Mouse (Mus musculus) hindbrain, embryonic 11.5 days (tissue): ENCODE measurements around the gene Tmem115. TPM values are rescaled to one million over a fixed set of nuclear protein-coding genes. Genes with fewer than 3 reads are reported as not detected.

Source experiments
- ATAC-seq: fragments of 200-750 bp; cut with Nextera tagmentation; 2 replicates; pipeline ENCODE4 v1.8.0; 2017; ENCODE audit warnings: mild to moderate bottlenecking, moderate TSS enrichment, moderate library complexity; ENCODE audit not compliant: low FRiP score
- DNase-seq: peaks from one replicate; pipeline ENCODE4 v3.0.0-alpha.2; 2015; ENCODE audit warnings: low spot score
- H3K27ac ChIP-seq: fragments of 300-500 bp; sonication (generic); 2 replicates; pipeline ENCODE4 v1.5.1; 2014; ENCODE audit warnings: mild to moderate bottlenecking, low read depth, low read length
- H3K27me3 ChIP-seq: fragments of 300-500 bp; sonication (generic); 2 replicates; pipeline ENCODE4 v1.6.1; 2014; ENCODE audit warnings: mild to moderate bottlenecking, low read length, moderate library complexity, mixed read lengths; ENCODE audit not compliant: control insufficient read depth, insufficient read depth
- H3K36me3 ChIP-seq: fragments of 300-500 bp; sonication (generic); 2 replicates; pipeline ENCODE4 v1.6.1; 2014; ENCODE audit warnings: mild to moderate bottlenecking, low read length, moderate library complexity, mixed read lengths; ENCODE audit not compliant: control insufficient read depth, insufficient read depth
- H3K4me1 ChIP-seq: fragments of 300-500 bp; sonication (generic); replicated peaks from 2 replicates; pipeline ENCODE4 v1.6.1; 2014; ENCODE audit warnings: low read length, mixed read lengths; ENCODE audit not compliant: control insufficient read depth, insufficient read depth
- H3K4me2 ChIP-seq: fragments of 300-500 bp; sonication (generic); replicated peaks from 2 replicates; pipeline ENCODE4 v1.6.1; 2014; ENCODE audit warnings: mild to moderate bottlenecking, low read depth, low read length
- H3K4me3 ChIP-seq: fragments of 300-500 bp; sonication (generic); 2 replicates; pipeline ENCODE4 v1.5.1; 2014; ENCODE audit warnings: low read depth, low read length
- H3K9ac ChIP-seq: fragments of 300-500 bp; sonication (generic); 2 replicates; pipeline ENCODE4 v1.6.1; 2014; ENCODE audit warnings: low read depth, low read length
- H3K9me3 ChIP-seq: fragments of 300-500 bp; sonication (generic); 2 replicates; pipeline ENCODE4 v1.6.1; 2016; ENCODE audit warnings: low read length; ENCODE audit not compliant: control insufficient read depth
- whole genome bisulfite sequencing: fragments of 180-500 bp; shearing (Covaris S2); extraction: QIAGEN DNeasy Blood & Tissue Kit; methylation state at CpG from one replicate; pipeline ENCODE4 v1.1.7; 2014; 5-methylcytosine and 5-hydroxymethylcytosine counted together
- polyA plus RNA-seq: library from polyadenylated mRNA; unstranded; fragments of >200 nt; fragmentation: Nextera tagmentation; extraction: Ambion mirVana; gene quantifications from 2 replicates; pipeline ENCODE4 v1.2.1, GENCODE M21; 2014

The Tmem115 gene
- polyA plus RNA-seq, 1 experiment from 2014 or later: 38.8 TPM

DNA sequence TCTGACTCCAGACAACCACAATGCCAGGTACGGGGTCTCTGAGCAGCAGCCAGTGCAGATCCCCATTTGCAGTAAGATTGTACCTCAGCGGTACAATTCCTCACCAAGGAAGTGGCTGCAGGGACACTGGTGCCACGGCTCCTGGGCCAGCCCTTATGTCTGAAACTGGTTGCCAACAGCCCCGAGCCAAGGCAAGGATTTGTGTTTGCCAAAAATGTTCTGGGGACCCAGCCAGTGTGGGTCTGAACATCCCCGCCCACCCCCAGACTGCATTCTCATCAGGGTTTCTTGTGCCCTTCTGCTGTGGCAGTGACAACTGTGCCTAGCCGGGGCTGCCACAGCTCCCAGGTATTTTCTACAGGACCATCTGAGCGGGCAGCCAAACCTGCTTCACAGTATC lies 4.5 kb downstream of the Tmem115 start:
- no peak overlapping the region for H3K4me2 ChIP-seq
- 94% methylated on average over 7 of the region's 7 CpGs for WGBS
- peaks cover 18% of the 10 kb centered on the region for H3K4me1 ChIP-seq
- peaks cover 9% of the 10 kb centered on the region; the same call in 1 of the 2 replicates for H3K36me3 ChIP-seq
- no peak overlapping the region for H3K27ac ChIP-seq
- H3K4me3 ChIP-seq: no peak overlapping the region
- H3K9ac ChIP-seq: no peak overlapping the region
- no peak for DNase-seq
- no peak for ATAC-seq
- H3K9me3 ChIP-seq: no peaks in the 10 kb centered on the region
- H3K27me3 ChIP-seq: no peaks in the 10 kb centered on the region

DNA sequence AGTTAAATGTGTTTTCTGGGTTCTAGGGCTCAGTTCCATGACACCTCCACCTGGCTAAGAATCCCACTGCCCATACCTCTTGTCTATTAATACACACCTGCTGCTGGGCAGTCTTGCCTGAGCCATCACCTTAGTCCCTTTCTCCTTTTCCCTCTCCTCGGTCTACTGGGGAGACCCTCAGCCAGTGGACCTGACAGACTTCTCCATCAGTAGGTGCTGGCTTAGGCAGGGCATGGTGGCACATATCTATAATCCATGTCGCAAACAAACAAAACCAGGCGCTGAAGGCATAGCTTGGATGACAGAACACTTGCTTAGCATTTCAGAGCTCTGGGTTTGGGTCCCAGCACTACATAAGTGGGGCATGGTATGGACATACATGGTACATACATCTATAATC lies 5.0 kb downstream of the Tmem115 start:
- Histone ChIP-seq H3K9ac (no peak overlapping the region), H3K27ac (no peak overlapping the region), H3K4me1 (peaks cover 18% of the 10 kb centered on the region), H3K36me3 (peaks cover 9% of the 10 kb centered on the region; the same call in 1 of the 2 replicates), H3K4me2 (no peak overlapping the region), H3K4me3 (no peak overlapping the region), H3K9me3 (no peaks in the 10 kb centered on the region), H3K27me3 (no peaks in the 10 kb centered on the region)
- DNase-seq: no peak
- 94% methylated on average over 3 of the region's 3 CpGs for WGBS
- ATAC-seq: no peak

DNA sequence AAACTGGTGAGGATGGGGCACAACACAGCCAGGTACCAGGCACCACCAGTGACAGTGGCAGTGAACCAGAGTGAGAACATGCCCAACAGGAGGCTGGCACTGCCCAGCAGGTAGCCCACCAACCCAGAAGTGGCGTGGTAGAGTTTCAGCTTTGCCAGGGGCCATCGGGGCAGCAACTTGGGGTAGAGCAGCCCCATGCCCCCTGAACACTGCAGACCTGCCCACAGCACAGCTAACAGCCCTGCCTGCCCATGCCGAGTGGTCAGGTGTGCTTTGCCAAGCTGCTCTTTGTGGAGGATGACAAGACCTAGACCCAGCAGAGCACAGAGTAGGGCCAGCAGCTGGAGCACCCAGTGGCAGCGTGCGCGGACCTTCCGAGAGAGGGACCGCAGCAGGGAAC lies 6.2 kb downstream of the Tmem115 start:
- Histone ChIP-seq H3K9ac (no peak overlapping the region), H3K4me2 (no peak overlapping the region), H3K27ac (no peak overlapping the region), H3K4me1 (peaks cover 18% of the 10 kb centered on the region), H3K9me3 (no peaks in the 10 kb centered on the region), H3K27me3 (no peaks in the 10 kb centered on the region), H3K36me3 (peaks cover 11% of the 10 kb centered on the region; the same call in 1 of the 2 replicates), H3K4me3 (no peak overlapping the region)
- DNase-seq (no peak), ATAC-seq (no peak)
- WGBS: 93% methylated on average over 8 of the region's 8 CpGs

DNA sequence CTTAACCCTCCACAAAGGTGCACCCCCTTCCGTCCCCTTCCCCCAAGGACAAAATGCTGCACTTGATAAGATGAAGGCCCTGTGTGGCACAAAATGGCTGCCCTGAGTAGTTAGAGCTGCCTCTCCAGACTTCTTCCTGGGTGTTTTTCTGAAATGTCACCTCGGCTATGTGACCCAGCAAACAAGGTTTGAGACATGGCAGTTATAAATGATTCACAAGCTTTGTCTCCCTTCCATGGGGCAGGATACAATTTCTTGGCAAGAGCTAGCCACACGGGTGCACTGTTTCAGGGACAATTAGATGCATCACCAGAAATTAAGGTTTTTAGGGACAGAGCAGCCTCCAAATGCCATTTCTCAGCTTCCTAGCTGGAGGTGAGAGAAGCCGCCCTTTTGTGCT lies 6.7 kb downstream of the Tmem115 start:
- 73% methylated on average over 4 of the region's 4 CpGs for WGBS
- Histone ChIP-seq H3K4me1 (peaks cover 18% of the 10 kb centered on the region), H3K9me3 (no peaks in the 10 kb centered on the region), H3K27me3 (no peaks in the 10 kb centered on the region), H3K36me3 (peaks cover 11% of the 10 kb centered on the region; the same call in 1 of the 2 replicates), H3K9ac (no peak overlapping the region), H3K4me3 (no peak overlapping the region), H3K27ac (no peak overlapping the region), H3K4me2 (no peak overlapping the region)
- ATAC-seq: no peak
- DNase-seq: no peak

DNA sequence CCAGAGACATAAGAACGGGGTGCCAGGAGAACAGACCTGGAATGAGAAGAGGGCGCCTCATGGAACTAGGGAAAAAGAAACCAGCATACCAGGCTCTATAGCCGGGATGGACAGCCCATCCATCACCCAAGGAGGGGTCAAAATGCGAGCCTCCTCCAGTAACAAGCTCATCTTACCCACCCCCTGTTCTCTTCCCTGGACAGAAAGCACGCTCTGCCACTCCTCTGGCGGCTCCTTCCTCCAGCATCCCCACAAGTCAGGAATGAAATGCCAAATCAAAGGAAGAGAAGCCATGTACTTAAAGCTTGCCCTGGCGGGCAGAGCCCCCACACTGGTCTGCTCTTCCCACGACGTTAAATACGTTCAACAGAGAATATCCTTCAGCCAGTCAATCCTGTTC lies 7.3 kb downstream of the Tmem115 start:
- Histone ChIP-seq H3K36me3 (peaks cover 11% of the 10 kb centered on the region; the same call in 1 of the 2 replicates), H3K4me1 (peaks cover 12% of the 10 kb centered on the region)

DNA sequence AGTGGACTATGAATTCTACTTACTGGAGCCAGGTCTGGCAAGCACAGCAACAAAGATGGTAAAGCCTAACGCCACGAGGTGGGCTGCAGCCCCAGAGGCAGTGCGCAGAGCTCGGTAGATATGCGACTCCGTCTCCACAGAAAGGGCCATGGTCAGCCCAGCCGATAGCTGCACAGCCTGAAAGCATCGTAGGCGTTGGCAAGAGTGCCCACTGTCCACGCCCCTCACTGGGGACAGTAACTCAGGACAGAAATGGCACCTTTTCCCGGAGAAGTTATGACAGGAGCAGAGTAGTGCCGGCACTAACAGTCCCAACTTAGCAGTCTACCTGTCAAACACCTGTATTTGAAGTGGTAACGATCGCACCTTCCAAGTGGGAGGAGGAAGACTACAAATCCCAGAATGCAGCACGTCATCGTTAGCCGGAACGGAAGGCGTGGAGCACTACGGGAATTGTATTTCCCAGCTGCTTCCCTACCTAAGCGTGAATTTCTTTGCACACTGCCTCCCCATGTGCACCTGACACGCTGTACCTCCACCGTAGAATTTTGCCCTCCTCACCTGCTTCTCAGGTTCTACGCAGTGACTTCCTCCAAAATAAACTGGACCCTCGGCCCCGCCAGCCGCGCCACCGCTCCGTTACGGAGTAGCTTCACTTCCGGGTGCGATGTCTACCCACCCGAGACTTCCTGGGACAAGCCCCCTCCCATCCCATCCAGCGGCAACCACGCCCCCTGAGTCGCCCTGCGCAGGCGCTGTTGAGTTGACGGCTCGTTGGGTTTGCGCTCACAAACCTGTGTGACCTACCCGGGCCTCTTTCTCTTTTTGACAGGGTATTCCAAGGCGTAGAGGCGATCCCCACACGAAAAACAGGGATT lies 8.0 kb downstream of the Tmem115 start, which contains the start of the genes Cyb561d2 and Nprl2:
TSS of gene Cyb561d2 (minus strand) at position 720 of the 878 bp plus-strand sequence.
TSS of gene Nprl2 (plus strand) at position 753 of the 878 bp plus-strand sequence.
- Histone ChIP-seq H3K4me3 (peak within 1 kb of the TSS; percentile 60), H3K4me1 (peaks cover 10% of the 10 kb centered on the region), H3K27me3 (no peaks in the 10 kb centered on the region), H3K4me2 (peak within 1 kb of the TSS; percentile 62), H3K36me3 (peaks cover 11% of the 10 kb centered on the region; the same call in 1 of the 2 replicates), H3K27ac (no peak within 1 kb of the TSS), H3K9ac (peak within 1 kb of the TSS; percentile 61), H3K9me3 (no peaks in the 10 kb centered on the region)
- ATAC-seq (peak; percentile 87), DNase-seq (peak; percentile 97)
- 2% methylated on average over 46 of the region's 46 CpGs for WGBS

More for the DNA sequence above, 7.3 kb downstream of the Tmem115 start:
- peak overlapping the region; percentile 61; the same call in 1 of the 2 replicates for H3K9ac ChIP-seq
- H3K27me3 ChIP-seq: no peaks in the 10 kb centered on the region
- WGBS: 30% methylated on average over 10 of the region's 10 CpGs
- H3K9me3 ChIP-seq: no peaks in the 10 kb centered on the region
- peak overlapping the region; percentile 62 for H3K4me2 ChIP-seq
- ATAC-seq: no peak
- no peak for DNase-seq
- no peak overlapping the region for H3K27ac ChIP-seq
- peak overlapping the region; percentile 60 for H3K4me3 ChIP-seq

DNA sequence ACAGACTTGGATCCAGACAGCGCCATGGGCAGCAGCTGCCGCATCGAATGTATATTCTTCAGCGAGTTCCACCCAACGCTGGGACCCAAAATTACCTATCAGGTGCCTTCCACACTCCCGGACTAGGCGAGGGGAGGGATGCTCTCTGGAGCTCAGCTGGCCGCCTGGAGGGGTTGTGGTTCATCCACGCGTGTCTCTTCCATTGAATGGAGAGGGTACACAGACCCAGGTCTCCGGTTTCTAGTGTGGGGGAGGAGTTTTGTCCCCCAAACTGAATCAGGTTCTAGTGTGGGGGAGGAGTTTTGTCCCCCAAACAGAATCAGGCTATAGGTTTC lies 8.6 kb downstream of the Tmem115 start:
- DNase-seq: no peak
- Histone ChIP-seq H3K4me3 (peak overlapping the region; percentile 60), H3K4me1 (peaks cover 12% of the 10 kb centered on the region), H3K4me2 (peak overlapping the region; percentile 62), H3K36me3 (peaks cover 11% of the 10 kb centered on the region; the same call in 1 of the 2 replicates), H3K9me3 (no peaks in the 10 kb centered on the region), H3K27me3 (no peaks in the 10 kb centered on the region), H3K9ac (peak overlapping the region; percentile 61), H3K27ac (no peak overlapping the region)
- 3% methylated on average over 11 of the region's 11 CpGs for WGBS
- peak; percentile 56 for ATAC-seq

DNA sequence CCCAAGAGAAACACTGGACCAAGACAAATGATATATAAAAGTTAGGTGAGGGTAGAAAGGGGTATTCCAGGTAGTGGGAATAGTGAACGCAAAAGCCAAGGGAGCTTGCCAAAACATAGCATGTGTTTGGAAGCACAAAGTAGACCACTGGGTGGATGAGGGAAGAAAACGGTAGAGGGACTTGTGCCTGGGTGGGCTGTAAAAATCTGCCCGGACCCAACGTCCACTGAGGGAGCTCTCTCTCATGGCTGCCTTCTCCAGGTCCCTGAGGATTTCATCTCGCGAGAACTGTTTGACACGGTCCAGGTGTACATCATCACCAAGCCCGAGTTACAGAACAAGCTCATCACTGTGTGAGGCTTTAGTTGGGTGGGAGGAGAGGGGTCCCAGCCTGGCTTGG lies 9.0 kb downstream of the Tmem115 start:
- Histone ChIP-seq H3K9me3 (no peaks in the 10 kb centered on the region), H3K27me3 (no peaks in the 10 kb centered on the region), H3K4me1 (peaks cover 14% of the 10 kb centered on the region), H3K36me3 (peaks cover 11% of the 10 kb centered on the region; the same call in 1 of the 2 replicates), H3K4me2 (peak overlapping the region; percentile 62), H3K4me3 (peak overlapping the region; percentile 60), H3K27ac (no peak overlapping the region), H3K9ac (peak overlapping the region; percentile 61; the same call in 1 of the 2 replicates)
- ATAC-seq: no peak
- WGBS: 54% methylated on average over 8 of the region's 8 CpGs
- DNase-seq: no peak
